Mouse (Mus musculus) CD4-positive, CD25-positive, alpha-beta regulatory T cell, adult 4 months (primary cell): ENCODE data around the gene Sfi1. TPM values are rescaled to one million over a fixed set of nuclear protein-coding genes. Genes with fewer than 3 reads are reported as not detected.
"Not testable (repeated sequence)": the region's sequence is repeated elsewhere in the genome, so short reads cannot be mapped to it uniquely, and the experiment has no call there.

Experiments used
- ATAC-seq: one replicate; pipeline ENCODE4 v1.8.0; 2017
- polyA plus RNA-seq, 2 experiments: library from polyadenylated mRNA; unstranded; fragments of 100-300 nt; shearing (Covaris generic); gene quantifications; one replicate each; pipeline ENCODE4 v1.2.1; 2017

The Sfi1 gene
- 10 to 100 TPM; 31.5 to 46.1 TPM for polyA plus RNA-seq

GRCm38 (mm10) chr11:3193363-3193762 is at the start of gene Sfi1:
Gene Sfi1, minus strand, starts transcription at chr11:3193463.
- no peak for ATAC-seq

GRCm38 (mm10) chr11:3242395-3242794 is 49.1 kb upstream of the Sfi1 start:
- no peak for ATAC-seq

GRCm38 (mm10) chr11:3235277-3235676 is 42.0 kb upstream of the Sfi1 start:
- ATAC-seq, result no peak

DNA sequence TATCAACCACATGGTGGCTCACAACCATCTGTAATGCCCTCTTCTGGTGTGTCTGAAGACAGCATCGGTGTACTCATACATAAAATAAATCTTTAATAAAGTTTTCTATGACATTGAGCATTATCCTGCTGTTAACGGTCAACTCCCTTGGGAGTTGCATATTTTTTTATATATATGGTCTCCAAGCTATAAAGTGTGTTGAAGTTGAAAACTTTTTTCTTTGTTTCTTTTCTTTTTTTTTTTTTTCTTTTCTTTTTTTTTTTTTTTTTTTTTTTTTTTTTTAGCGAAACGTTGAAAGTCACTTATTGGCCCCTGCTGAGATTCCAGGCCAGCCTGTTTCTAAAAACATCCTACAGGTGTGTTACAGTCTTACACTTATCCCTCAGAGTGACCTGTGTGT is 40.4 kb upstream of the Sfi1 start:
- no peak for ATAC-seq

- no peak for ATAC-seq
Measured at GRCm38 (mm10) chr11:3232248-3232647, 39.0 kb upstream of the Sfi1 start.

DNA sequence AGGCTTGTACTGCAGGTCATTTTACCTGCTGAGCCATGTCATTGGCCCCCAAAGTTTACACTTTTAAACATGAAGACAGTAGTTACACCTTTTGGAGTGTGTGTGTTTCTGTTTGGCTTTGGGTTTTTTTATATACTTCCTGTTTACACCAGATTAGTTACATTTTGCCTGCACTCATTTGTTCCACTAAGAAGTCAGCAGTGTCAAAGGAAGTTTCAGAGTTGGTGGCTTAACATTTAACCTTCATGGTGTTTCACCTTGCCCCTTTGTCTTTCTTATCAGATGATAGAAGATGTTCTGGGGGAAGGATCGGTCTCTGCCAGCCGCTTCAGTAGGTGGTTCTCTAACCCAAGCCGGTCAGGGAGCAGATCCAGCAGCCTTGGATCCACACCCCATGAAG is 33.9 kb upstream of the Sfi1 start:
- ATAC-seq, result peak; percentile 88

DNA sequence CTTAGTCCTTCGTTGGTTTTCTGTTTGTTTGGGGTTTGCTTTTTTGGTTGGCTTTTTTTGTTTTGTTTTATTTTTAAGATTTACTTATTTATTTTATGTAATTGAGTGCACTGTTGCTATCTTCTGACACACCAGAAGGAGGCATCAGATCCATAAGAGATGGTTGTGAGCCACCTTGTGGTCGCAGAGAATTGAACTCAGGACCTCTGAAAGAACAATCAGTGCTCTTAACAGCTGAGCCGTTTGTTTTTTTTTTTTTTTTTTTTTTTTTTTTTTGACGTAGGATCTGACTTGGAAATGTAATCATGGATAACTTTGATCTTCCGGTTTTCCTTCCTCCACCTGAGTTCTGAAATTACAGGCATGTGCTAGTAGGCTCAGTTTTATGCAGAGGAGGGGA is 29.8 kb upstream of the Sfi1 start:
- ATAC-seq, result no peak

- ATAC-seq, result no peak
Measured at GRCm38 (mm10) chr11:3212526-3212925, 19.3 kb upstream of the Sfi1 start.

GRCm38 (mm10) chr11:3206783-3207182 is 13.5 kb upstream of the Sfi1 start:
- no peak for ATAC-seq

- ATAC-seq, result no peak
Measured at GRCm38 (mm10) chr11:3205207-3205606, 11.9 kb upstream of the Sfi1 start.

DNA sequence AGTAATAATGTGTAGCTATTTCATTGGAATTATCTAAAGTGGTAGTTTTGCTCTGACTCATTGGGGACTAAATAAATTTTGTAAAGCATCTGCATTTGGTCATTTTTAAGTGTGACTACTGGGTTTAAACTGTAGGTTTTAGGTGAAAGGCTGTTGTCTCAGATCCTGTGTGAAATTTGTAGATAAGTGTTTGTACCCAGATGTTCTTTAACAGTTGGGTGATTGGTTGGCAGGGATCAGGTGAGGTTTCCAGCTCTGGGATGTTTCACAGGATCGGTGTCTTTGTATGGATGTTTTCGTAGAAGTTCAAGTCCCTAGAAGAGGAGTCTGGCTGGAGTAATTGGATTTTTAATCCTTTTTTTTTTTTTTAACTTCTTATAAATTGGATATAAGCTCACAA is 10.5 kb upstream of the Sfi1 start:
- ATAC-seq, result no peak

DNA sequence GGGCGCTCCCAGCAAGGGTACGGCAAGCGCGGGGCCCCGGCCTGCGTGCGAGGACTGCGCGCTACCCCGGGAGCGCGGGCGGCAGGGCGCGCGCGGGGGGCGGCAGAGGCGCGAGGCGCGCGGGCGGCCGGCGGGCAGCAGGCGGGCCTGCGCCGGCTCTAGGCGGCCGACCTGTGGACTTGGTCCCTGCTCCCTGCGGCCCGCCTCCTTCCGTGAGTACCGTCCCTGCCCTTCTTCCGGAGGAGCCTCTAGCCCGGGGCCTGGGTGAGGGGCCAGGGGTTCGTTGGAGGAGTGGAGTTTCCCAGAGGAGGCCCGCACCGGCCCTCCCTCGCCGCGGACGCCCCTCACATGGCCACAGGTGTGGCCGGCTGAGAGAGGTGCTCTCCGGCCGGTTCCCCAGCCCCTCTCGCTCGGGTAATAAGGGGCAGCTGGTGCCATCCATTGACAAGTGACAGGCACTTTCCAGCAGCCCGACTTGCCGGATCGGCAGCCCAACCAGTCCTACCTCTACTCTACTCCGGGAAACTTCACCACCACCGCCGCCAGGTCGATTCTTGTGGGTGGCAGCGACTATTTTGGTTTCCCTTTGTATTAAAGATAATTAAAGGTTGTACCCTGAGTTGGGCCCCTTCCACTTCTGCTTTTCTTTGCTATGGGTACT is 9.6 kb upstream of the Sfi1 start:
- peak; percentile 21 for ATAC-seq

- peak; percentile 69 for ATAC-seq
Measured at GRCm38 (mm10) chr11:3202231-3202701, 9.0 kb upstream of the Sfi1 start, which contains the start of gene Eif4enif1. Gene Eif4enif1, plus strand, starts transcription at chr11:3202392.

DNA sequence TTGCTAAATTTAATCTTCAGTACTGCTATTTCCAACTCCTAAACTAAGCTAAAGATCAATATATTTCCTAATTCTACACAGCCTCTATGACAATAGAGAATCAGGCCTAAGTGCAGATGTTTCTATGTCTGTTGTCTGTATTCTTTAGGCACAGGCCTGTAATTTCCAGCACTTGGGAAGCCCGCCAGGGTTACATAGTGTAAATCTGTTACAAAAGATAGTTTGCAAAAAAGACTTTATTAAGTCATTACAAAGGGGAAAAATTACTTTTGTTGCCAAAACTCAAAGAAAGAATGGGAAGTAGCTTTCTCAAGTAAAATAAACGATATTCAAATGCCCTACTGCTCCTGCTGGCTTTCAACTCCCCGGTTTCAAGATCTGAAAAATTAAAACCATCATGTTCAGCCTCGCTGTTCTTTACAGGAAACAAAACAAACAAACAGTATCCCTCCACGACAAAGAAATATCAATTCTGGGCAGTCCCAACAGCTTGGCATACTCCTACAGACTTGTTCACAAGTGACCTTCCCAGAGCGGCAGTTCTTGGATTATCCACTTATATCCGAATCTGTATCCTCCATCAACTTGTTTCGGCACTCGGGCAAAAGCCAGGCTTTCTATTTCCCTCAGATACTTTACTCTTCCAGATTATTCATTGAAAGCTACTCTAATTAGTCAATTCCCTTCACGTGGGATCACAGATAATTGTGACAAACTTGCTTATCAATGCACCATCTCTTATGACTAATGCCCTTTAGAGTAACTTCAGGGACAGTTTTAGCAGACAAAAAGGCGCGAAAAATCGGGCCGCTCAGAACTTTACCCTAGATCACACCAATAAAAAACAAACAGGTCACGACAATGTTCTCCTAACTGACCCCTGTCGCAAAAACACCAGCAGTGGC is 8.3 kb upstream of the Sfi1 start:
- peak; percentile 24 for ATAC-seq

DNA sequence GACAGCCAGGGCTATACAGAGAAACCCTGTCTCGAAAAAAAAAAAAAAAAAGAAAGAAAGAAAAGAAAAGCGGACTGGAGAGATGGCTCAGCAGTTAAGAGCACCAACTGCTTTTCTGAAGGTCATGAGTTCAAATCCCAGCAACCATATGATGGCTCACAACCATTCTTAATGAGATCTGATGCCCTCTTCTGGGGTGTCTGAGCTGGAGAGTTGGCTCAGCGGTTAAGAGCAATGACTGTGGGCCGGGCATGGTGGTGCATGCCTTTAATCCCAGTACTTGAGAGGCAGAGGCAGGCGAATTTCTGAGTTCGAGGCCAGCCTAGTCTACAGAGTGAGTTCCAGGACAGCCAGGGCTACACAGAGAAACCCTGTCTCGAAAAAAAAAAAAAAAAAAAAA is 7.4 kb upstream of the Sfi1 start:
- not testable (repeated sequence) for ATAC-seq

DNA sequence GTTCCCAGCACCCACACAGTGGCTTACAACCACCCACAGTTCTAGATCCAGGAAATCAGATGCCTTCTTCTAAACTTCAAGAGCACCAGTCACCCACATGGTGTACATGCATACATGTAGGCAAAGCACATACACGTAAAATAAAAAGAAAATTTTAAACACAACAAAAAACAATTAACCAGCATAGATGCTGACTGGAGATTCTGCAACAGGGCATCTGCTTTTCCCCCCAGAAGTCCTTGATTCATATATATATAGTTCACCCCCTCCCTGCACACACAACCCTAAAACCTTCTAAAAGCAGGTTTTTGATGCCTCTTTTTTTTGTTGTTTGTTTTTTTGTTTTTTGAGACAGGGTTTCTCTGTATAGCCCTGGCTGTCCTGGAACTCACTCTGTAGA is 10.6 kb downstream of the Sfi1 start:
- ATAC-seq, result not testable (repeated sequence)

DNA sequence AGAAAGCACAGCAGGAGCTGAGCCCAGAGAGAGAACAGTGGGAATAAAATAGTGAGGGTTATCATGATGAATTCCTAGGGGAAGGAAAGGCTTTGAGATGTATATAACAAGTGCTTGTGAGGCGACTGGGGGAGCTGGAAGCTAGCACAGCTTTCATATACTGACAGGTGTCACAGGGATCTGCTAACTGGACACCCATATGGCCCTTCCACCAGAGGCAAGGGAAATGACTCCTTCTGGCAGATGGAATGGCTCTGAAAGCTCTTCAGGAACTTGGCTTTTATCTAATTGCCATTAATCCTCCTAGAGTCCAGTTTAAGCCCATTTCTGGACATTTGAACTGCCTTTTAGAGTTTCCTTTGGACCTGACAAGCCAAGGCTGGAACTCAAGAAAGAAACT is 11.3 kb downstream of the Sfi1 start:
- ATAC-seq, result not testable (repeated sequence)

GRCm38 (mm10) chr11:3181250-3181649 is 12.0 kb downstream of the Sfi1 start:
- peak; percentile 55 for ATAC-seq

GRCm38 (mm10) chr11:3180510-3181160 is 12.6 kb downstream of the Sfi1 start:
- not testable (repeated sequence) for ATAC-seq

- not testable (repeated sequence) for ATAC-seq
Measured at GRCm38 (mm10) chr11:3179726-3180092, 13.6 kb downstream of the Sfi1 start.

GRCm38 (mm10) chr11:3178968-3179725 is 14.1 kb downstream of the Sfi1 start:
- not testable (repeated sequence) for ATAC-seq
